Mouse (Mus musculus): ENCODE results near the gene Ppp1r8. TPM values are rescaled to one million over a fixed set of nuclear protein-coding genes. Genes with fewer than 3 reads are reported as not detected.
A peak's percentile ranks its signal among the peaks of the same experiment; 100 is the strongest.

The Ppp1r8 gene
- polyA plus RNA-seq, 1 experiment from 2014 or later = 119 TPM

DNA sequence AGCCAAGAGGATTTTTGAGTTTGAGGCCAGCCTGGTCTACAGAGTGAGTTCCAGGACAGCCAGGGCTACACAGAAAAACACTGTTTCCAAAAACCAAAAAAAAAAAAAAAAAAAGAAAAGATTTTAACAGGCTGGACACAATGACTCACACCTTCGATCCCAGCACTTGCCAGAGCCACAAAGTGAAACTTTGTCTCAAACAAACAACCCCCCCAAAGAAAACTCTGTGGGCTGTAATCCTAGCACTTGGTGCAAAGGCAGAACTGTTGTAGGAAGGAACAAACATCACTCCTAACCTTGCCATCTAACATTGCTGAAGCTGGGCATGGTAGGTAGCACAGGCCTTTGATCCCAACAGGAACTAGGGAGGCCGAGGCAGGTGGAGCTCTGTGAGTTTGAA, 21.9 kb upstream of the Ppp1r8 start:
- Histone ChIP-seq H3K4me1 (ENCODE audit: control insufficient read depth, insufficient read depth, low read length) (no peaks in the 10 kb centered on the region), H3K9ac (ENCODE audit: low read length) (no peak overlapping the region), H3K4me3 (ENCODE audit: low read depth, low read length) (no peak overlapping the region), H3K4me2 (no peak overlapping the region), H3K27me3 (ENCODE audit: control insufficient read depth, insufficient read depth, low read length) (no peaks in the 10 kb centered on the region), H3K27ac (ENCODE audit: low read depth, low read length) (no peak overlapping the region), H3K9me3 (ENCODE audit: control insufficient read depth, low read length) (no peaks in the 10 kb centered on the region), H3K36me3 (ENCODE audit: control insufficient read depth, insufficient read depth, low read length) (peaks cover 14% of the 10 kb centered on the region)
- WGBS = 95% methylated on average over 2 of the region's 2 CpGs
- ATAC-seq (ENCODE audit: low FRiP score) = no peak
- no peak for DNase-seq (ENCODE audit: low spot score, missing footprints)

DNA sequence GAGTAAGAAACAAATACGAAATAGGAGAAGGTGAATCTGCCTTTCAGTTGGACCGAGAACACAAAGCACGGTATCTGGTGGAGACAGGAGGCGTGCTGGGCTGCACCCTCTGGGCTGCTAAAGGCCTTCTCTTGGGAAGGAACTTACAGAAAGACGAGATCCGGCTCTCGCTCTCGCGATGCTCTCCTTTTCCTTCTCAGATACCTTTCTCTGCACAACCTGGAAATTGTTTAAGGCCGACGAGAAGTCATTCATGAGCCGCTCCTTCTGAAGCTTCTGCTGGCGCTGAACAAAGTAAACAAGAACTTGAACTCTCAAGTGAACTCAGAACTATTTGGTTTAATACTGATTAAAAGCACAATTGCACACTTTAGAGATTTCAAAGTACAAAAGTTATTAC, 20.0 kb upstream of the Ppp1r8 start:
- Histone ChIP-seq H3K27ac (ENCODE audit: low read depth, low read length) (no peak overlapping the region), H3K9me3 (ENCODE audit: control insufficient read depth, low read length) (no peaks in the 10 kb centered on the region), H3K4me2 (no peak overlapping the region), H3K36me3 (ENCODE audit: control insufficient read depth, insufficient read depth, low read length) (peaks cover 13% of the 10 kb centered on the region), H3K4me1 (ENCODE audit: control insufficient read depth, insufficient read depth, low read length) (no peaks in the 10 kb centered on the region), H3K9ac (ENCODE audit: low read length) (no peak overlapping the region), H3K27me3 (ENCODE audit: control insufficient read depth, insufficient read depth, low read length) (no peaks in the 10 kb centered on the region), H3K4me3 (ENCODE audit: low read depth, low read length) (no peak overlapping the region)
- no peak for ATAC-seq (ENCODE audit: low FRiP score)
- 93% methylated on average over 13 of the region's 13 CpGs for WGBS
- DNase-seq (ENCODE audit: low spot score, missing footprints) = no peak

DNA sequence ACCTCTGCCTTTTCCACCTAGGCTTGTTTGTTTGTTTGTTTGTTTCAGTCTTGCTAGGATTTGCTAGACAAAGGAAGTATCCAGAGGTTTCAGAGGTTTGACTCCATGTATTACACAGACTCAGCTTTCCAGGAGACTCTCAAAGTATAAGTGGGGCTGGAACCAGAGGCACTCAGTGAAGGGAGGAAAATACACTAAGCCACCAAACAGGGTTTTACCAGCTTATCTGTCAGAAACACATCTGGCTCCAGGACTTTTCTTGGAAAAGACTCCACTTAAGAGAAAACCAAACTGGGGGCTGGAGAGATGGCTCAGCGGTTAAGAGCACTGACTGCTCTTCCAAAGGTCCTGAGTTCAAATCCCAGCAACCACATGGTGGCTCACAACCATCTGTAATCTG, 17.9 kb upstream of the Ppp1r8 start:
- WGBS = 92% methylated on average over 1 of the region's 1 CpGs
- peaks cover 19% of the 10 kb centered on the region for H3K36me3 ChIP-seq (ENCODE audit: control insufficient read depth, insufficient read depth, low read length)

DNA sequence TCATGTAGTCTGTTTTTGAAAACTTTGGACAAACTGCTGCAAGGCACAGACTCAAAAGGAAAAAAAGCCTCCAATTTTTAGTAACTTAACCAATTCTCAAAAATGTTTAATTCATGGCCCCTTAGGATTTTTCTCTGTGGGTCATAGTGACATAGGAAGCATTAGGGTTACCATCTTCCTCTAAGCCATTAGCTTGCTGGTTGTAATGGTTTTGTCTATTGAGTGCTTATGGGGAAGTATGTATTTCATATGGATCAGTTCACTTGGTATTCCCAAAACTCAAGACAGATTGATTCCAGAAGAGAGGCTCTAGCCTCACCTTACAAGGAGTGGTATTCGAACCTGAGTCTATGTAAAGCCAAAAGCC, 719 bp upstream of the Ppp1r8 start:
- ATAC-seq (ENCODE audit: low FRiP score) (no peak), DNase-seq (ENCODE audit: low spot score, missing footprints) (no peak)
- peak overlapping the region; percentile 57 for H3K4me2 ChIP-seq
- H3K27ac ChIP-seq (ENCODE audit: low read depth, low read length) = peak overlapping the region; percentile 62
- WGBS = 84% methylated on average over 1 of the region's 1 CpGs
- peaks cover 7% of the 10 kb centered on the region; the same call in 1 of the 2 replicates for H3K4me1 ChIP-seq (ENCODE audit: control insufficient read depth, insufficient read depth, low read length)
- H3K36me3 ChIP-seq (ENCODE audit: control insufficient read depth, insufficient read depth, low read length) = peaks cover 5% of the 10 kb centered on the region
- H3K9ac ChIP-seq (ENCODE audit: low read length) = peak overlapping the region; percentile 96
- no peaks in the 10 kb centered on the region for H3K27me3 ChIP-seq (ENCODE audit: control insufficient read depth, insufficient read depth, low read length)
- H3K4me3 ChIP-seq (ENCODE audit: low read depth, low read length) = peak overlapping the region; percentile 92; the same call in 1 of the 2 replicates
- no peaks in the 10 kb centered on the region for H3K9me3 ChIP-seq (ENCODE audit: control insufficient read depth, low read length)

More for the DNA sequence above, 17.9 kb upstream of the Ppp1r8 start:
- Histone ChIP-seq H3K4me2 (no peak overlapping the region), H3K9me3 (ENCODE audit: control insufficient read depth, low read length) (no peaks in the 10 kb centered on the region), H3K4me1 (ENCODE audit: control insufficient read depth, insufficient read depth, low read length) (no peaks in the 10 kb centered on the region), H3K4me3 (ENCODE audit: low read depth, low read length) (no peak overlapping the region), H3K9ac (ENCODE audit: low read length) (no peak overlapping the region), H3K27ac (ENCODE audit: low read depth, low read length) (no peak overlapping the region), H3K27me3 (ENCODE audit: control insufficient read depth, insufficient read depth, low read length) (no peaks in the 10 kb centered on the region)
- ATAC-seq (ENCODE audit: low FRiP score) (no peak), DNase-seq (ENCODE audit: low spot score, missing footprints) (no peak)

DNA sequence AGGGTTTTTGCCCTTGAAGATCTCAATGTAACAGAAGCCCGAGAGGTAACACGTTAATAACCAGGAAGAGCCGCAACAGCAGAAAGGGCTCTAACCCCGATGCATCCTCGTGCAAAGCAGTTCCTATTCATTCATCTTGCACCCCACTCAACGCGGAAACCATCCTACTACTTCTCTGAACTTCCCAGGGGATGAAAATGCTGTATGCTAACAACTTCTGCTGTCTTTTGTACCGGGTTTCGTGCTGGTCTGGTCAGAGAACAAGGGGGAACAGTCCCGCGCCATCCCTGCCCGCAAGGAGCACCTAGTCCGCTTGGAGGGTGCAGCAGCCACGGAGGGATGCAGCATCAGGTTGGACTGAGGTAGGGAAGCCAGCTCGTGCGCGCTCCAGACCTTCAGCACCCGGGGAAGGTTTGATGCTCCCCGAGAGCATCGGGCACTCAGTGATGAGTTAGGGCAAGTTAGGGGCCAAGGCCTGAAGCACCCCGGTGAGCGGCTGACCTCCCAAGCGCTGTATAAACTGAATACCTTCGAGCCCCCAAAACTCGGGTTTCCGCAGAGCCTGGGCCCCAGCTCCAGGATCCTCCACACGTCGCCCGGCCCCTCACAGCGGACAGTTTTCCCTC, 575 bp downstream of the Ppp1r8 start:
- ATAC-seq (ENCODE audit: low FRiP score) = peak; percentile 48; the same call in 1 of the 2 replicates
- under 1% methylated on average over 30 of the region's 30 CpGs for WGBS

DNA sequence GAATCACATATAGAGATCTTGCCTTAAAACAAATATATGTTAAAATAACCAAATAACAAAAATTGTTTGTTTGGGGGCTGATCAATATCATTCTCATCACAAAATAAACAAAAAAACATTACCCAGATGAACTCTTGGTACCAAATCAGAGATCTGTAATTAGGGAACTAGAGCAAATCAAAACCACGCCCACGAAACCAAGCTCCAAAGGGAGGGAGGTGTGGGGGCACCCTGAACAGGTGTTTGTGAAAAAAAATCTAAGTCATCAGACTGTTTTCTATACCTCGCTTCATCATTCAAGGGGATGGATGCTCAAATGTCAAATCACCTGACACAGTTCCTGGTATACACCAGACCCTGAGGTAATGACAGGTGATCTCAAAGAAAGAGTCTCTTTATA, 1.5 kb downstream of the Ppp1r8 start:
- H3K9me3 ChIP-seq (ENCODE audit: control insufficient read depth, low read length) = no peaks in the 10 kb centered on the region
- 86% methylated on average over 3 of the region's 3 CpGs for WGBS
- ATAC-seq (ENCODE audit: low FRiP score) (no peak), DNase-seq (ENCODE audit: low spot score, missing footprints) (no peak)
- H3K36me3 ChIP-seq (ENCODE audit: control insufficient read depth, insufficient read depth, low read length) = peaks cover 13% of the 10 kb centered on the region
- H3K4me2 ChIP-seq = peak overlapping the region; percentile 72
- H3K9ac ChIP-seq (ENCODE audit: low read length) = peak overlapping the region; percentile 96
- H3K4me3 ChIP-seq (ENCODE audit: low read depth, low read length) = peak overlapping the region; percentile 92
- no peak overlapping the region for H3K27ac ChIP-seq (ENCODE audit: low read depth, low read length)
- H3K27me3 ChIP-seq (ENCODE audit: control insufficient read depth, insufficient read depth, low read length) = no peaks in the 10 kb centered on the region
- peaks cover 7% of the 10 kb centered on the region; the same call in 1 of the 2 replicates for H3K4me1 ChIP-seq (ENCODE audit: control insufficient read depth, insufficient read depth, low read length)

More for the DNA sequence above, 575 bp downstream of the Ppp1r8 start:
- Histone ChIP-seq H3K9me3 (ENCODE audit: control insufficient read depth, low read length) (no peaks in the 10 kb centered on the region), H3K4me1 (ENCODE audit: control insufficient read depth, insufficient read depth, low read length) (peaks cover 7% of the 10 kb centered on the region; the same call in 1 of the 2 replicates), H3K4me2 (peak overlapping the region; percentile 72), H3K27ac (ENCODE audit: low read depth, low read length) (peak overlapping the region; percentile 55), H3K9ac (ENCODE audit: low read length) (peak overlapping the region; percentile 96), H3K36me3 (ENCODE audit: control insufficient read depth, insufficient read depth, low read length) (peaks cover 13% of the 10 kb centered on the region), H3K27me3 (ENCODE audit: control insufficient read depth, insufficient read depth, low read length) (no peaks in the 10 kb centered on the region), H3K4me3 (ENCODE audit: low read depth, low read length) (peak overlapping the region; percentile 92)
- peak; percentile 95 for DNase-seq (ENCODE audit: low spot score, missing footprints)

DNA sequence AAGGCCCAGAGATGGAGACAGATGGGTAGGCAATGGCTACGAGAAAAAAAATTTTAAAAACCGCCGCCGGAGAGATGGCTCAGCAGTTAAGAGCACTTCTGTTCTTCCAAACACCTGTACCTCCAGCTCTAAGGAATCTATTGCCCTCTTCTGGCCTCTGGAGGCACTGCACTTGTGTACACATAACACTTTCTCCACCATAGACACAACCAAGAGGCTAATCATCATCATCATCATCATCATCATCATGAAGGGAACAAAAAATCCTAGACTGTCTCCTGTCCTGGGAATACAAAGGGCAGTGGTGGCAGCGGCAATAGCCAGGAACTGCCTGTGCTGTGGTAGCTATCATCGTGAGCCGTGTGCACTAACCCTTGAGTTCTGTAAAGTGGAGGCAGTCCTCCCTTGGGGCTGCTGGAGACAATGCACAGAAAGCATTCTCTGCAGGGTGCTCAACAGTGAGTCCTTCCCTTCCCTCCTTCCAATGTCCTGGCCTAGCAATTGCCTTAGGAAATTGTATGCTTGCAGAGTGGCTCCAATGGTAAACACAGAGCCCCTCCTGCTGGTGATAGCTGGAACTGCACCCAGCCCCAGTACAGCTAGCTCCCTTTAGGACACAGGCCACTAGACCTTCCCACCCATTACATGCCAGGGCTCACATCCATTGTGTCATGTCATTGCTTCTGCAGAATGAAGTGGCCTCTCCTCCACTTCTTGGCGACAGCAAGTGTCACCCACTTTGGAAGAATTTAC, 19.2 kb downstream of the Ppp1r8 start:
- DNase-seq (ENCODE audit: low spot score, missing footprints) = peak; percentile 92
- Histone ChIP-seq H3K4me1 (ENCODE audit: control insufficient read depth, insufficient read depth, low read length) (no peaks in the 10 kb centered on the region), H3K27me3 (ENCODE audit: control insufficient read depth, insufficient read depth, low read length) (no peaks in the 10 kb centered on the region), H3K4me3 (ENCODE audit: low read depth, low read length) (no peak overlapping the region), H3K9me3 (ENCODE audit: control insufficient read depth, low read length) (peaks cover 4% of the 10 kb centered on the region; the same call in 1 of the 2 replicates), H3K9ac (ENCODE audit: low read length) (no peak overlapping the region), H3K27ac (ENCODE audit: low read depth, low read length) (no peak overlapping the region), H3K36me3 (ENCODE audit: control insufficient read depth, insufficient read depth, low read length) (peaks cover 18% of the 10 kb centered on the region), H3K4me2 (no peak overlapping the region)
- no peak for ATAC-seq (ENCODE audit: low FRiP score)
- 77% methylated on average over 8 of the region's 8 CpGs for WGBS

DNA sequence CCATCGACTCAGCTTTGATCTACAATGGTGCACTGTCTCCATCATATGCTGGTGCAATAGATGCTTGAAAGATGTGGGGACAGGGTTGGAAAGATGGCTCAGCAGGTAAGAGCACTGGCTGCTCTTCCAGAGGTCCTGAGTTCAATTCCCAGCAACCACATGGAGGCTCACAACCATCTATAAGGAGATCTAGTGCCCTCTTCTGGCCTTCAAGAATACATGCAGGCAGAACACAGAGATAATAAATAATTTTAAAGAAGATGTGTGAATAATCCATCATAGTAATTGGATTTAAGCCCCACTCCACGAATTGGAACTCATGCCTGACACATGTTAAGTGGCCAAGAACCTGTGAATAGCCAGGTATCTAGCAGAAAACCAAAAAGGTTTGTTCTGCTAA, 24.5 kb downstream of the Ppp1r8 start:
- no peak overlapping the region for H3K27ac ChIP-seq (ENCODE audit: low read depth, low read length)
- H3K4me3 ChIP-seq (ENCODE audit: low read depth, low read length) = no peak overlapping the region
- ATAC-seq (ENCODE audit: low FRiP score) = no peak
- no peak overlapping the region for H3K4me2 ChIP-seq
- 50% methylated on average over 2 of the region's 2 CpGs for WGBS
- H3K4me1 ChIP-seq (ENCODE audit: control insufficient read depth, insufficient read depth, low read length) = no peaks in the 10 kb centered on the region
- no peak overlapping the region for H3K9ac ChIP-seq (ENCODE audit: low read length)
- H3K36me3 ChIP-seq (ENCODE audit: control insufficient read depth, insufficient read depth, low read length) = no peaks in the 10 kb centered on the region
- H3K27me3 ChIP-seq (ENCODE audit: control insufficient read depth, insufficient read depth, low read length) = no peaks in the 10 kb centered on the region
- no peak for DNase-seq (ENCODE audit: low spot score, missing footprints)
- peaks cover 4% of the 10 kb centered on the region; the same call in 1 of the 2 replicates for H3K9me3 ChIP-seq (ENCODE audit: control insufficient read depth, low read length)

DNA sequence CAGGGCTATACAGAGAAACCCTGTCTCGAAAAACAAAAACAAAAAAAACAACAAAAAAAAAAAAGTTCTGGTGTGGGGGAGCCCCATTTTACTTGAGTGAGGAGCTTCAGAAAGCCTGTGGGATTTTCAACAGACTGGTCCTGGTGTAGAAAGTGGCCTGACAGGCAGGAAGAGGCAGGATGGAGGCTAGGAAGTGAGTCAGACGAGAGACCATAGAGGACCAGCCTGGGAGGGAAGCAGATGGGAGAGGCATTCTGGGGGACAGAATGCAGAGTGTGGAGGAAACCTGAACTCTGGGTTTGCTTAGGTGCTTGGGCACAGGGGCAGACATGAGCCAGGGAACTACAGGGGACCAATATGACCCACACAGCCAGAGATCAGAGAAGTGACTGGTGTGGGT, 26.1 kb downstream of the Ppp1r8 start:
- Histone ChIP-seq H3K27ac (ENCODE audit: low read depth, low read length) (no peak overlapping the region), H3K9me3 (ENCODE audit: control insufficient read depth, low read length) (peaks cover 4% of the 10 kb centered on the region; the same call in 1 of the 2 replicates), H3K36me3 (ENCODE audit: control insufficient read depth, insufficient read depth, low read length) (no peaks in the 10 kb centered on the region), H3K27me3 (ENCODE audit: control insufficient read depth, insufficient read depth, low read length) (no peaks in the 10 kb centered on the region), H3K9ac (ENCODE audit: low read length) (no peak overlapping the region), H3K4me2 (no peak overlapping the region), H3K4me3 (ENCODE audit: low read depth, low read length) (no peak overlapping the region), H3K4me1 (ENCODE audit: control insufficient read depth, insufficient read depth, low read length) (no peaks in the 10 kb centered on the region)
- ATAC-seq (ENCODE audit: low FRiP score) = no peak
- WGBS = 83% methylated on average over 2 of the region's 2 CpGs
- DNase-seq (ENCODE audit: low spot score, missing footprints) = no peak
